Mouse (Mus musculus) intestine, embryonic 16.5 days (tissue): Measurements from ENCODE around the gene Fgfr2. TPM values are rescaled to one million over a fixed set of nuclear protein-coding genes. Genes with fewer than 3 reads are reported as not detected.

ENCODE experiments used
- ATAC-seq: fragments of 200-750 bp; cut with Nextera tagmentation; 2 replicates; pipeline ENCODE4 v1.8.0; 2017; ENCODE audit warnings: moderate TSS enrichment, moderate library complexity
- H3K27ac ChIP-seq: fragments of 300-500 bp; sonication (generic); 2 replicates; pipeline ENCODE4 v1.5.1; 2014; ENCODE audit warnings: mild to moderate bottlenecking, low read length
- H3K27me3 ChIP-seq: fragments of 300-500 bp; sonication (generic); replicated peaks from 2 replicates; pipeline ENCODE4 v1.6.1; 2014; ENCODE audit warnings: low read length, control low read depth, mixed read lengths; ENCODE audit not compliant: control insufficient read depth, insufficient read depth
- H3K36me3 ChIP-seq: fragments of 300-500 bp; sonication (generic); 2 replicates; pipeline ENCODE4 v1.6.1; 2014; ENCODE audit warnings: low read length, control low read depth; ENCODE audit not compliant: control insufficient read depth, insufficient read depth
- H3K4me1 ChIP-seq: fragments of 300-500 bp; sonication (generic); 2 replicates; pipeline ENCODE4 v1.6.1; 2014; ENCODE audit warnings: low read length, control low read depth, mixed read lengths; ENCODE audit not compliant: control insufficient read depth, insufficient read depth
- H3K4me2 ChIP-seq: fragments of 300-500 bp; sonication (generic); 2 replicates; pipeline ENCODE4 v1.6.1; 2014; ENCODE audit warnings: low read depth, low read length, control low read depth
- H3K4me3 ChIP-seq: fragments of 300-500 bp; sonication (generic); 2 replicates; pipeline ENCODE4 v1.5.1; 2014; ENCODE audit warnings: mild to moderate bottlenecking, low read length
- H3K9ac ChIP-seq: fragments of 300-500 bp; sonication (generic); 2 replicates; pipeline ENCODE4 v1.6.1; 2014; ENCODE audit warnings: low read depth, low read length
- H3K9me3 ChIP-seq: fragments of 300-500 bp; sonication (generic); 2 replicates; pipeline ENCODE4 v1.6.1; 2016; ENCODE audit warnings: low read length, control low read depth; ENCODE audit not compliant: control insufficient read depth
- WGBS: fragments of 180-500 bp; shearing (Covaris S2); extraction: QIAGEN DNeasy Blood & Tissue Kit; methylation state at CpG from one replicate; pipeline ENCODE4 v1.1.7; 2014; 5-methylcytosine and 5-hydroxymethylcytosine counted together
- polyA plus RNA-seq: library from polyadenylated mRNA; unstranded; fragments of >200 nt; fragmentation: Nextera tagmentation; extraction: Ambion mirVana; gene quantifications from 2 replicates; pipeline ENCODE4 v1.2.1, GENCODE M21; 2015

The Fgfr2 gene
- polyA plus RNA-seq, 1 experiment from 2014 or later = 47.3 TPM

GRCm38 (mm10) chr7:132392233-132393013 lies 730.7 kb downstream of the Fgfr2 start:
- WGBS = 63% methylated on average over 13 of the region's 13 CpGs
- no peak for ATAC-seq

GRCm38 (mm10) chr7:132389473-132389872 lies 733.7 kb downstream of the Fgfr2 start:
- Histone ChIP-seq H3K36me3 (no peaks in the 10 kb centered on the region), H3K4me3 (no peak overlapping the region), H3K9ac (no peak overlapping the region), H3K4me2 (no peak overlapping the region), H3K27me3 (no peaks in the 10 kb centered on the region), H3K4me1 (peaks cover 28% of the 10 kb centered on the region), H3K9me3 (no peaks in the 10 kb centered on the region), H3K27ac (no peak overlapping the region)
- WGBS = 54% methylated on average over 7 of the region's 7 CpGs
- no peak for ATAC-seq

More at GRCm38 (mm10) chr7:132392233-132393013, 730.7 kb downstream of the Fgfr2 start:
- Histone ChIP-seq H3K9me3 (no peaks in the 10 kb centered on the region), H3K9ac (no peak overlapping the region), H3K27ac (no peak overlapping the region), H3K27me3 (no peaks in the 10 kb centered on the region), H3K4me3 (no peak overlapping the region), H3K4me1 (peaks cover 13% of the 10 kb centered on the region), H3K4me2 (no peak overlapping the region), H3K36me3 (no peaks in the 10 kb centered on the region)

GRCm38 (mm10) chr7:132387507-132387906 lies 735.6 kb downstream of the Fgfr2 start:
- no peaks in the 10 kb centered on the region for H3K9me3 ChIP-seq
- no peaks in the 10 kb centered on the region for H3K36me3 ChIP-seq
- H3K4me2 ChIP-seq = no peak overlapping the region
- WGBS = 40% methylated on average over 5 of the region's 5 CpGs
- no peak overlapping the region for H3K9ac ChIP-seq
- no peak overlapping the region for H3K4me3 ChIP-seq
- no peak for ATAC-seq
- no peaks in the 10 kb centered on the region for H3K27me3 ChIP-seq
- no peak overlapping the region for H3K27ac ChIP-seq
- H3K4me1 ChIP-seq = peaks cover 28% of the 10 kb centered on the region

- no peaks in the 10 kb centered on the region for H3K27me3 ChIP-seq
- peaks cover 28% of the 10 kb centered on the region for H3K4me1 ChIP-seq
- no peak overlapping the region for H3K4me2 ChIP-seq
- peak; percentile 72 for ATAC-seq
- H3K9ac ChIP-seq = no peak overlapping the region
- no peaks in the 10 kb centered on the region for H3K36me3 ChIP-seq
- H3K27ac ChIP-seq = no peak overlapping the region
- no peak overlapping the region for H3K4me3 ChIP-seq
- no peaks in the 10 kb centered on the region for H3K9me3 ChIP-seq
- WGBS = 19% methylated on average over 8 of the region's 8 CpGs
Measured at GRCm38 (mm10) chr7:132386316-132386715, 736.8 kb downstream of the Fgfr2 start.

- H3K36me3 ChIP-seq = no peaks in the 10 kb centered on the region
- H3K4me2 ChIP-seq = 0 out of 2 replicates have a peak overlapping the region, but pooled peaks have one; percentile 5
- peak; percentile 15 for ATAC-seq
- H3K4me3 ChIP-seq = no peak overlapping the region
- WGBS = 25% methylated on average over 7 of the region's 7 CpGs
- H3K27me3 ChIP-seq = no peaks in the 10 kb centered on the region
- H3K4me1 ChIP-seq = peaks cover 28% of the 10 kb centered on the region
- H3K9me3 ChIP-seq = no peaks in the 10 kb centered on the region
- H3K27ac ChIP-seq = no peak overlapping the region
- 0 out of 2 replicates have a peak overlapping the region, but pooled peaks have one; percentile 28 for H3K9ac ChIP-seq
Measured at GRCm38 (mm10) chr7:132385456-132386130, 737.6 kb downstream of the Fgfr2 start.

- Histone ChIP-seq H3K4me3 (no peak overlapping the region), H3K9me3 (no peaks in the 10 kb centered on the region), H3K4me2 (no peak overlapping the region), H3K27ac (0 out of 2 replicates have a peak overlapping the region, but pooled peaks have one; percentile 16), H3K9ac (0 out of 2 replicates have a peak overlapping the region, but pooled peaks have one; percentile 28), H3K27me3 (no peaks in the 10 kb centered on the region), H3K4me1 (peaks cover 28% of the 10 kb centered on the region), H3K36me3 (no peaks in the 10 kb centered on the region)
- no peak for ATAC-seq
- WGBS = 38% methylated on average over 8 of the region's 8 CpGs
Measured at GRCm38 (mm10) chr7:132384736-132385455, 738.3 kb downstream of the Fgfr2 start.

- Histone ChIP-seq H3K9ac (no peak overlapping the region), H3K27ac (no peak overlapping the region), H3K4me1 (peaks cover 10% of the 10 kb centered on the region), H3K9me3 (no peaks in the 10 kb centered on the region), H3K36me3 (no peaks in the 10 kb centered on the region), H3K27me3 (no peaks in the 10 kb centered on the region), H3K4me3 (no peak overlapping the region), H3K4me2 (no peak overlapping the region)
- ATAC-seq = no peak
- WGBS = 52% methylated on average over 1 of the region's 1 CpGs
Measured at GRCm38 (mm10) chr7:132380634-132381336, 742.4 kb downstream of the Fgfr2 start.

- no peaks in the 10 kb centered on the region for H3K9me3 ChIP-seq
- WGBS = 65% methylated on average over 6 of the region's 6 CpGs
- no peak for ATAC-seq
- no peak overlapping the region for H3K4me2 ChIP-seq
- H3K27ac ChIP-seq = no peak overlapping the region
- no peak overlapping the region for H3K9ac ChIP-seq
- H3K27me3 ChIP-seq = no peaks in the 10 kb centered on the region
- H3K36me3 ChIP-seq = no peaks in the 10 kb centered on the region
- no peak overlapping the region for H3K4me3 ChIP-seq
- peaks cover 3% of the 10 kb centered on the region; the same call in 1 of the 2 replicates for H3K4me1 ChIP-seq
Measured at GRCm38 (mm10) chr7:132377913-132378312, 745.2 kb downstream of the Fgfr2 start.
